Mouse (Mus musculus) embryonic facial prominence, embryonic 15.5 days (tissue): ENCODE data around the gene Aig1. TPM values are rescaled to one million over a fixed set of nuclear protein-coding genes. Genes with fewer than 3 reads are reported as not detected.
"Not testable (repeated sequence)": the region's sequence is repeated elsewhere in the genome, so short reads cannot be mapped to it uniquely, and the experiment has no call there.

Source experiments
- ATAC-seq: fragments of 200-750 bp; cut with Nextera tagmentation; 2 replicates; pipeline ENCODE4 v1.8.0; 2017; ENCODE audit warnings: low read depth, moderate TSS enrichment; ENCODE audit not compliant: insufficient number of reproducible peaks, low FRiP score, low TSS enrichment
- H3K27ac ChIP-seq: fragments of 300-500 bp; sonication (generic); replicated peaks from 2 replicates; pipeline ENCODE4 v1.5.1; 2015; ENCODE audit warnings: mild to moderate bottlenecking, inconsistent platforms
- H3K27me3 ChIP-seq: fragments of 300-500 bp; sonication (generic); 2 replicates; pipeline ENCODE4 v1.6.1; 2015; ENCODE audit warnings: inconsistent platforms
- H3K36me3 ChIP-seq: fragments of 300-500 bp; sonication (generic); 2 replicates; pipeline ENCODE4 v1.6.1; 2015; ENCODE audit warnings: mild to moderate bottlenecking, inconsistent platforms
- H3K4me1 ChIP-seq: fragments of 300-500 bp; sonication (generic); 2 replicates; pipeline ENCODE4 v1.6.1; 2015; ENCODE audit warnings: inconsistent platforms
- H3K4me2 ChIP-seq: fragments of 300-500 bp; sonication (generic); replicated peaks from 2 replicates; pipeline ENCODE4 v1.6.1; 2015; ENCODE audit warnings: mild to moderate bottlenecking, inconsistent platforms
- H3K4me3 ChIP-seq: fragments of 300-500 bp; sonication (generic); replicated peaks from 2 replicates; pipeline ENCODE4 v1.5.1; 2015; ENCODE audit warnings: mild to moderate bottlenecking, inconsistent platforms
- H3K9ac ChIP-seq: fragments of 300-500 bp; sonication (generic); 2 replicates; pipeline ENCODE4 v1.6.1; 2015; ENCODE audit warnings: inconsistent platforms
- H3K9me3 ChIP-seq: fragments of 300-500 bp; sonication (generic); replicated peaks from 2 replicates; pipeline ENCODE4 v1.6.1; 2016; ENCODE audit warnings: inconsistent platforms
- WGBS: fragments of 180-500 bp; shearing (Covaris S2); methylation state at CpG from one replicate; pipeline ENCODE4 v1.1.7; 2015; 5-methylcytosine and 5-hydroxymethylcytosine counted together
- polyA plus RNA-seq: library from polyadenylated mRNA; unstranded; fragments of >200 nt; fragmentation: Nextera tagmentation; extraction: Ambion mirVana; gene quantifications from 2 replicates; pipeline ENCODE4 v1.2.1, GENCODE M21; 2015

Aig1 gene
- 38.6 and 40.7 TPM in 2 replicates for polyA plus RNA-seq

GRCm38 (mm10) chr10:13868371-13869321 is at the start of gene Aig1:
Gene Aig1, minus strand, starts transcription at chr10:13868980.
- peak; percentile 87 for ATAC-seq
- Histone ChIP-seq H3K27ac (peak within 1 kb of the TSS; percentile 28; the same call in 1 of the 2 replicates), H3K4me1 (peaks cover 15% of the 10 kb centered on the region), H3K27me3 (no peaks in the 10 kb centered on the region), H3K4me2 (peak within 1 kb of the TSS; percentile 87), H3K9ac (peak within 1 kb of the TSS; percentile 68), H3K36me3 (no peaks in the 10 kb centered on the region), H3K9me3 (no peaks in the 10 kb centered on the region), H3K4me3 (peak within 1 kb of the TSS; percentile 68)
- 2% methylated on average over 70 of the region's 77 CpGs for WGBS

- Histone ChIP-seq H3K4me2 (peak overlapping the region; percentile 15; the same call in 1 of the 2 replicates), H3K36me3 (no peaks in the 10 kb centered on the region), H3K9me3 (no peaks in the 10 kb centered on the region), H3K27me3 (no peaks in the 10 kb centered on the region), H3K27ac (peak overlapping the region; percentile 36; the same call in 1 of the 2 replicates), H3K4me3 (no peak overlapping the region), H3K4me1 (peaks cover 7% of the 10 kb centered on the region), H3K9ac (no peak overlapping the region)
- WGBS, result 32% methylated on average over 12 of the region's 12 CpGs
- peak; percentile 75 for ATAC-seq
Measured at GRCm38 (mm10) chr10:13916645-13917342, 48.0 kb upstream of the Aig1 start.

GRCm38 (mm10) chr10:13915211-13915610 is 46.4 kb upstream of the Aig1 start:
- no peaks in the 10 kb centered on the region for H3K27me3 ChIP-seq
- H3K36me3 ChIP-seq, result no peaks in the 10 kb centered on the region
- no peaks in the 10 kb centered on the region for H3K9me3 ChIP-seq
- no peak overlapping the region for H3K9ac ChIP-seq
- no peak overlapping the region for H3K4me2 ChIP-seq
- no peak for ATAC-seq
- H3K27ac ChIP-seq, result no peak overlapping the region
- H3K4me3 ChIP-seq, result no peak overlapping the region
- 68% methylated on average over 3 of the region's 3 CpGs for WGBS
- H3K4me1 ChIP-seq, result peaks cover 7% of the 10 kb centered on the region

GRCm38 (mm10) chr10:13913689-13914088 is 44.9 kb upstream of the Aig1 start:
- H3K9ac ChIP-seq, result no peak overlapping the region
- no peak overlapping the region for H3K4me2 ChIP-seq
- no peaks in the 10 kb centered on the region for H3K27me3 ChIP-seq
- H3K36me3 ChIP-seq, result no peaks in the 10 kb centered on the region
- H3K4me1 ChIP-seq, result peaks cover 7% of the 10 kb centered on the region
- no peak for ATAC-seq
- no peak overlapping the region for H3K4me3 ChIP-seq
- no peak overlapping the region for H3K27ac ChIP-seq
- no peaks in the 10 kb centered on the region for H3K9me3 ChIP-seq

GRCm38 (mm10) chr10:13906261-13906741 is 37.5 kb upstream of the Aig1 start:
- Histone ChIP-seq H3K27ac (no peak overlapping the region; the same call in 1 of the 2 replicates), H3K27me3 (no peaks in the 10 kb centered on the region), H3K9ac (no peak overlapping the region), H3K9me3 (no peaks in the 10 kb centered on the region), H3K36me3 (no peaks in the 10 kb centered on the region), H3K4me1 (0 out of 2 replicates have a peak, but pooled peaks cover 4% of the 10 kb centered on the region), H3K4me2 (peak overlapping the region; percentile 13), H3K4me3 (no peak overlapping the region; the same call in 1 of the 2 replicates)
- ATAC-seq, result no peak
- 33% methylated on average over 8 of the region's 8 CpGs for WGBS

- H3K4me3 ChIP-seq, result no peak overlapping the region
- H3K4me1 ChIP-seq, result 0 out of 2 replicates have a peak, but pooled peaks cover 4% of the 10 kb centered on the region
- H3K9me3 ChIP-seq, result no peaks in the 10 kb centered on the region
- H3K36me3 ChIP-seq, result no peaks in the 10 kb centered on the region
- no peak overlapping the region for H3K4me2 ChIP-seq
- ATAC-seq, result no peak
- H3K9ac ChIP-seq, result no peak overlapping the region
- WGBS, result 85% methylated on average over 9 of the region's 9 CpGs
- H3K27me3 ChIP-seq, result no peaks in the 10 kb centered on the region
- H3K27ac ChIP-seq, result no peak overlapping the region
Measured at GRCm38 (mm10) chr10:13905618-13906017, 36.8 kb upstream of the Aig1 start.

GRCm38 (mm10) chr10:13892762-13893161 is 24.0 kb upstream of the Aig1 start:
- ATAC-seq, H3K9me3 ChIP-seq, H3K27ac ChIP-seq, H3K4me3 ChIP-seq, H3K9ac ChIP-seq, H3K4me1 ChIP-seq, H3K27me3 ChIP-seq, H3K36me3 ChIP-seq, H3K4me2 ChIP-seq: not testable (repeated sequence)
- WGBS, result 92% methylated on average over 6 of the region's 7 CpGs

- Histone ChIP-seq H3K27ac (no peak overlapping the region), H3K9ac (no peak overlapping the region), H3K9me3 (no peaks in the 10 kb centered on the region), H3K27me3 (no peaks in the 10 kb centered on the region), H3K4me2 (no peak overlapping the region), H3K36me3 (no peaks in the 10 kb centered on the region), H3K4me3 (no peak overlapping the region), H3K4me1 (no peaks in the 10 kb centered on the region)
- WGBS, result 88% methylated on average over 10 of the region's 10 CpGs
- ATAC-seq, result no peak
Measured at GRCm38 (mm10) chr10:13882975-13883875, 14.4 kb upstream of the Aig1 start.

GRCm38 (mm10) chr10:13882490-13882889 is 13.7 kb upstream of the Aig1 start:
- no peak overlapping the region for H3K27ac ChIP-seq
- H3K4me1 ChIP-seq, result no peaks in the 10 kb centered on the region
- no peak overlapping the region for H3K4me2 ChIP-seq
- ATAC-seq, result no peak
- no peaks in the 10 kb centered on the region for H3K27me3 ChIP-seq
- no peaks in the 10 kb centered on the region for H3K9me3 ChIP-seq
- no peak overlapping the region for H3K4me3 ChIP-seq
- WGBS, result 67% methylated on average over 9 of the region's 9 CpGs
- H3K9ac ChIP-seq, result no peak overlapping the region
- no peaks in the 10 kb centered on the region for H3K36me3 ChIP-seq

- Histone ChIP-seq H3K36me3 (no peaks in the 10 kb centered on the region), H3K4me1 (no peaks in the 10 kb centered on the region), H3K27me3 (no peaks in the 10 kb centered on the region), H3K9ac (no peak overlapping the region), H3K4me3 (no peak overlapping the region), H3K9me3 (no peaks in the 10 kb centered on the region), H3K27ac (no peak overlapping the region), H3K4me2 (no peak overlapping the region)
- ATAC-seq, result no peak
- 69% methylated on average over 4 of the region's 4 CpGs for WGBS
Measured at GRCm38 (mm10) chr10:13878696-13879095, 9.9 kb upstream of the Aig1 start.
